Mouse (Mus musculus) midbrain, embryonic 11.5 days (tissue): ENCODE measurements around the gene Gmip. TPM values are rescaled to one million over a fixed set of nuclear protein-coding genes. Genes with fewer than 3 reads are reported as not detected.

Experiments used
- ATAC-seq: fragments of 200-750 bp; cut with Nextera tagmentation; 2 replicates; pipeline ENCODE4 v1.8.0; 2017; ENCODE audit warnings: moderate TSS enrichment, moderate library complexity; ENCODE audit not compliant: low FRiP score
- DNase-seq: peaks from one replicate; pipeline ENCODE4 v3.0.0; 2015; ENCODE audit warnings: low spot score; ENCODE audit errors: missing footprints
- H3K27ac ChIP-seq: fragments of 300-500 bp; sonication (generic); 2 replicates; pipeline ENCODE4 v1.5.1; 2014; ENCODE audit warnings: low read depth, low read length
- H3K27me3 ChIP-seq: fragments of 300-500 bp; sonication (generic); 2 replicates; pipeline ENCODE4 v1.6.1; 2014; ENCODE audit warnings: mild to moderate bottlenecking, low read length, moderate library complexity, mixed read lengths; ENCODE audit not compliant: control insufficient read depth, insufficient read depth
- H3K36me3 ChIP-seq: fragments of 300-500 bp; sonication (generic); 2 replicates; pipeline ENCODE4 v1.6.1; 2014; ENCODE audit warnings: mild to moderate bottlenecking, low read length, moderate library complexity, mixed read lengths; ENCODE audit not compliant: control insufficient read depth, insufficient read depth
- H3K4me1 ChIP-seq: fragments of 300-500 bp; sonication (generic); 2 replicates; pipeline ENCODE4 v1.6.1; 2014; ENCODE audit warnings: low read length; ENCODE audit not compliant: control insufficient read depth, insufficient read depth
- H3K4me2 ChIP-seq: fragments of 300-500 bp; sonication (generic); 2 replicates; pipeline ENCODE4 v1.6.1; 2014; ENCODE audit warnings: mild to moderate bottlenecking, moderate library complexity
- H3K4me3 ChIP-seq: fragments of 300-500 bp; sonication (generic); 2 replicates; pipeline ENCODE4 v1.5.1; 2014; ENCODE audit warnings: low read depth, low read length
- H3K9ac ChIP-seq: fragments of 300-500 bp; sonication (generic); 2 replicates; pipeline ENCODE4 v1.6.1; 2014; ENCODE audit warnings: low read length
- H3K9me3 ChIP-seq: fragments of 300-500 bp; sonication (generic); 2 replicates; pipeline ENCODE4 v1.6.1; 2016; ENCODE audit warnings: low read length; ENCODE audit not compliant: control insufficient read depth
- WGBS: fragments of 180-500 bp; shearing (Covaris S2); extraction: QIAGEN DNeasy Blood & Tissue Kit; methylation state at CpG from one replicate; pipeline ENCODE4 v1.1.7; 2014; 5-methylcytosine and 5-hydroxymethylcytosine counted together
- polyA plus RNA-seq: library from polyadenylated mRNA; unstranded; fragments of >200 nt; fragmentation: Nextera tagmentation; extraction: Ambion mirVana; gene quantifications from 2 replicates; pipeline ENCODE4 v1.2.1, GENCODE M21; 2014

The Gmip gene
- polyA plus RNA-seq, 1 experiment from 2014 or later: 7.8 TPM

DNA sequence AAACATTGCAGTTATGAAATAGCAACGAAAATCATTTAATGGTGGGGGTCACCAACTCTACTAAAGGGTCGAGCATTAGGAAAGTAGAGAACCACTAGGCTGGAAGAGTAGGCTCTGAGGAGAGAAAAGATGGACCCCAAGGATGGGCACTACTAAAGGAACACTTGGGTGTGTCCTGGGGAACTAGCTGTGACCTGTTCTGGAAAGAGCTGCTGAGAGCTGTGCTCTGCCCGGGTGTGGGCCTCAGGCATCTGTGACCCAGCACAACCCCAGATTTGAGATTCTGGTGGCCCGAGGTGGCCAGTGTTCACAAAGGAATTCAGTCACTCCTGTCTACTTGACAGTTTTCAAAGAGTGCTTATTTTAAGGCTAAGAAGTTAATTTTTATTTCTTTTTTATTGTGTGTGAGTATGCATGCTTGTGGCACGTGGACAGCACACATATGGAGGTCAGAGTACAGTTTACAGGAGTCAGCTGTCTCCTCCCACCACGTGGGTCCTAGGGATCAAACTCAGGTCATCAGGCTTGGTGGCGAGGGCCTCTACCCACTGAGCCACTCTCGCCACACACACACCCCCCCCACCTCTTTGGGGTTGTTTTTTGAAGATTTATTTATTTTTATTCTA lies 28.7 kb downstream of the Gmip start:
- Histone ChIP-seq H3K4me3 (no peak overlapping the region), H3K27ac (no peak overlapping the region), H3K4me2 (no peak overlapping the region), H3K4me1 (no peaks in the 10 kb centered on the region), H3K9me3 (no peaks in the 10 kb centered on the region), H3K36me3 (no peaks in the 10 kb centered on the region; the same call in 1 of the 2 replicates), H3K9ac (no peak overlapping the region), H3K27me3 (no peaks in the 10 kb centered on the region)
- ATAC-seq (no peak), DNase-seq (no peak)
- 83% methylated on average over 8 of the region's 8 CpGs for WGBS

DNA sequence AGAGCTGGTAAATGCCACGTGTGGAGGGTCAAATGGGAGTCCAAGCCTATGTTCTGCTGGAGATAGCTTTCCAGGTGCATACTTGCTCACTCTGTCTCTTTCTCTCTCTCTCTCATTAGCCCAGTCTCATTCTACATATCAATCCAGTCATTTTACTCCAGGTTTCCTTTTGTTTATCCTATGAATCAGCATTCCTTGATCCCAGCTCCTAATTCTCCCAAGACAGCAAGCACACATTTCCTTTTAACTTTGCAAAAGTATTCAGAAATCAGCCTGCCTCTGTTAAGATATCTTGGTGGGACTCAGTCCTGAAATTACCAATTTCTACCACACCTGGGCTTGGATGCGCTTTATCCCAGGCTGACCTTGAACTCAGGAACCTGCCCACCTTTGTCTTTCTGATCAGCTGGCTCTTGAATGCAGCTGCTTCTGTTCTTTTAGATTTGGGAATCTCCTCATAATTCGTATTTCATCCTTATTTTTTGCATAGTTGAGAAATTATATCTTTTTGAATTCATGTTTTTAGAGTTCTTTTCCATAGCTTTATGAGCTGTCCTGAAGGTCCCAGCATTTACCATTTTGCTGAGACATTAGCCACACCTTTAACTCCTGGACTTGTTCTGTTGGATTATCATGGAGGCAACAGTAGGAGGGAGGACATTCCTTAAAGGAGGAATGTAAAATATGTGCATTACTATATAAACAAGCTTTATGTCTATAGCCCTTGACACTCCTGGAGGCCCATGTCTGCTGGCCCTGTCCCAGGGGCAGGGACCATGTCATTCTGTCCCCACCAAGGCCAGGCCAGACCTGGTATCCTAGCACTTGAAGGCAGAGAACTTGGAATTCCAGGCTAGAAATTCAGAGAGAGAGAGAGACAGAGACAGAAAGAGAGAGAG lies 38.9 kb downstream of the Gmip start:
- H3K36me3 ChIP-seq: peaks cover 2% of the 10 kb centered on the region; the same call in 1 of the 2 replicates
- H3K27me3 ChIP-seq: no peaks in the 10 kb centered on the region
- no peak for DNase-seq
- no peak overlapping the region for H3K4me2 ChIP-seq
- H3K4me3 ChIP-seq: no peak overlapping the region
- no peaks in the 10 kb centered on the region for H3K4me1 ChIP-seq
- 82% methylated on average over 3 of the region's 3 CpGs for WGBS
- ATAC-seq: no peak
- H3K27ac ChIP-seq: no peak overlapping the region
- no peaks in the 10 kb centered on the region for H3K9me3 ChIP-seq
- H3K9ac ChIP-seq: no peak overlapping the region

DNA sequence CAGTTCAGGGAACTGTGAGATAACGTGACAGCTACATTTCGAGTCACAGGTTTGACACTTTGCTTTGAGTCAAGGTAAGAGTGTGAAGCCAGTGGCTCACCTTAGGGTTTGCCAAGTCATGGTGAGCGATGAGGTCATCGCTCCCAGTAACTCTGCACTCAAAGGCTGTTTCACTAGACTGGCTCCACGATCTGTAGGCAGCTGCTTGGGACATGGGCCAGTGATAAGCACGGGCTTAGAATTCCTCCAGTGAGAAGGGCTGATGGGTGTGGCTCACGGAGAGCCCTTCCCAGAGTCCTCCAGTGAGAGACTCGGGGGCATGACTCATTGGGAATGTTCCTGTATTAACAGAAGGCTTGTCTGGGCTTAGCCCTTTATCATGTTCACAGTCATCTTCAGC lies 40.5 kb downstream of the Gmip start:
- H3K4me3 ChIP-seq: no peak overlapping the region

DNA sequence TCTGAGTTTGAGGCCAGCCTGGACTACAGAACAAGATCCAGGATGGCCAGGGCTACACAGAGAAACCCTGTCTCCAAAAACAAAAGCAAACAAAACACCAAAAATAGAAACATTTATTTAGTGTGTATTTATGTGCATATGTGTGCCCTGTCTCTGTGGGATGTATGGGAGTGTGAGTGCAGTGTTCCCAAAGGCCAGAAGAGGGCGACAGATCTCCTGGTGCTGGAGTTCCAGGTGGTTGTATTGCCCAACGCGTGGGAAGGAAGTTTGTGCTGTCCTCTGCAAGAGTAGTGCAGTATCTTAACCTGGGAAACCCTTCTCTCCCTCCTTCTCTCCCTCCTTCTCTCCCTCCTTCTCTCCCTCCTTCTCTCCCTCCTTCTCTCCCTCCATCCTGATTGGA lies 41.4 kb downstream of the Gmip start:
- 39% methylated on average over 3 of the region's 3 CpGs for WGBS
- Histone ChIP-seq H3K27me3 (no peaks in the 10 kb centered on the region), H3K9me3 (no peaks in the 10 kb centered on the region), H3K4me2 (no peak overlapping the region), H3K9ac (no peak overlapping the region), H3K36me3 (peaks cover 2% of the 10 kb centered on the region; the same call in 1 of the 2 replicates), H3K4me3 (no peak overlapping the region), H3K27ac (no peak overlapping the region), H3K4me1 (no peaks in the 10 kb centered on the region)
- DNase-seq: no peak
- ATAC-seq: no peak

More for the DNA sequence above, 40.5 kb downstream of the Gmip start:
- Histone ChIP-seq H3K4me2 (no peak overlapping the region), H3K27me3 (no peaks in the 10 kb centered on the region), H3K9ac (no peak overlapping the region), H3K4me1 (no peaks in the 10 kb centered on the region), H3K36me3 (peaks cover 2% of the 10 kb centered on the region; the same call in 1 of the 2 replicates), H3K27ac (no peak overlapping the region), H3K9me3 (no peaks in the 10 kb centered on the region)
- ATAC-seq (no peak), DNase-seq (no peak)
- 93% methylated on average over 8 of the region's 8 CpGs for WGBS

DNA sequence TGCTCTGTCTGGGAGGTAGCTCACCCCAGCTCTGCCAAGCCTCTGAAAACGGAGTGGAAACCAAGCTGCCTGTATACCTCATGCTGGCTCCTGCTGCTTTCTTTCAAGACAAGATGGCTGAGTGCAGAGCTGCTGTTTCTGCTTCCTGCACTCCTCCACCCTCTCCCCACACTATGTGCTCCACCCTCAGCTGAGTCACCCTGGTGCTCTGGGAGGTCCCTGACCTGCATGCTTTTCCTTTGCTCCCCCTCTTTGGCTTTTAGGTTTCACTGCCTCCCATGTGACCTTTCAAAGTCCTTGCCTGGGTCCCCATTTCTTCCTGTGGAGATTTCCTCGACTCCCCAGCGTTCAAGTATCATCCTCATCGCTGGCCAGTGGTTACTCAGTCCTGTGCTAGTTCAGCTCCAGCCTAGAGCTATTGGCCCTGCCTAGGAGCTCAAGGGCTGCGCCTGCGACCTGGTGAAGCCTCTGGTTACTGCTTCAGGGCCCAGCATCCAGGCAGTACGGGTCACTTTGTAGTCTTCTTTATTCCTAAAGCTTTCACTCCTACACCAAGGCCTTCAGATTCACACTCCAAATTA lies 42.5 kb downstream of the Gmip start:
- no peaks in the 10 kb centered on the region for H3K4me1 ChIP-seq
- no peak for DNase-seq
- no peaks in the 10 kb centered on the region for H3K9me3 ChIP-seq
- no peak overlapping the region for H3K4me2 ChIP-seq
- H3K36me3 ChIP-seq: peaks cover 2% of the 10 kb centered on the region; the same call in 1 of the 2 replicates
- H3K27ac ChIP-seq: no peak overlapping the region
- H3K27me3 ChIP-seq: no peaks in the 10 kb centered on the region
- no peak overlapping the region for H3K4me3 ChIP-seq
- H3K9ac ChIP-seq: no peak overlapping the region
- 78% methylated on average over 7 of the region's 7 CpGs for WGBS
- no peak for ATAC-seq

DNA sequence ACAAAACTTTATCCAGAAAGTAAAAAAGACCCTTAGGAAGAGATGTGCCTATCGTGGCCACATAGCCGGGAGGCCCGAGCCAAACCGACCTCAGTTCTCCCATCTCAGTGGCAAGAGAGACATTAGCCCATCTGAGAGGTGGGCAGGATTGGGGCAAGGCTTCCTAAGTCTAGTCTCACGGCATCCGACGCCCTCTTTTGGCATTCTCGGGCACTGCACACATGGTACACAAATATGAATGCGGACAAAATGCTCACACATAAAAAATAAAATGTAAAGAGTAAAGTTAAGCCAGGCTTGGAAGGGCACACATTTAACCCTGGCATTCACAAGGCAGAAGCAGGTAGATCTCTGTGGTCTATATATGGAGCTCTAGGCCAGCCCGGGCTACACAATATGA lies 45.4 kb downstream of the Gmip start:
- no peak overlapping the region for H3K4me3 ChIP-seq
- ATAC-seq (no peak), DNase-seq (no peak)
- no peaks in the 10 kb centered on the region for H3K4me1 ChIP-seq
- H3K36me3 ChIP-seq: peaks cover 2% of the 10 kb centered on the region; the same call in 1 of the 2 replicates
- no peak overlapping the region for H3K9ac ChIP-seq
- H3K9me3 ChIP-seq: no peaks in the 10 kb centered on the region
- H3K27ac ChIP-seq: no peak overlapping the region
- WGBS: 92% methylated on average over 10 of the region's 10 CpGs
- H3K4me2 ChIP-seq: no peak overlapping the region
- H3K27me3 ChIP-seq: no peaks in the 10 kb centered on the region

DNA sequence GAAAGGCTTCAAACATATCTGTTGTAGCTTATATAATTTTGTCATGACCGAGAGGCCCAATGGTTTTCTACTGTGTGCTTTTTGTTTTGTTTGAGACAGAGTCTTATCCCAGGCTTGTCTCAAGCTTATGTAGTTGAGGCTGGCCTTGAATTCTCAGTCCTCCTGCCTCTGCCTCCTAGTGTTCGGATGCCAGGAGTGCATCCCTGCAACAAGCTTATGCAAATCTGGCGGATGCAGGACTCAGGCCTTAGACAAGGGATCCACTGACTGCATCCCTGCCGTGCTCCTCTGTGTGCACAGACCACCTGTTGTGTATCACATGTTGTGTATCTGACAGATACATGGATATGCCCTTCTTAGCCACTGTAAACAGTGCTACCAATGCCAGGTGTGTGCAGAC lies 52.3 kb downstream of the Gmip start:
- H3K36me3 ChIP-seq: no peaks in the 10 kb centered on the region; the same call in 1 of the 2 replicates
- no peak overlapping the region for H3K4me2 ChIP-seq
- DNase-seq: no peak
- no peak for ATAC-seq
- no peaks in the 10 kb centered on the region for H3K27me3 ChIP-seq
- H3K9ac ChIP-seq: no peak overlapping the region
- H3K27ac ChIP-seq: no peak overlapping the region
- WGBS: 62% methylated on average over 4 of the region's 4 CpGs
- H3K4me1 ChIP-seq: no peaks in the 10 kb centered on the region
- H3K4me3 ChIP-seq: no peak overlapping the region
- no peaks in the 10 kb centered on the region for H3K9me3 ChIP-seq

DNA sequence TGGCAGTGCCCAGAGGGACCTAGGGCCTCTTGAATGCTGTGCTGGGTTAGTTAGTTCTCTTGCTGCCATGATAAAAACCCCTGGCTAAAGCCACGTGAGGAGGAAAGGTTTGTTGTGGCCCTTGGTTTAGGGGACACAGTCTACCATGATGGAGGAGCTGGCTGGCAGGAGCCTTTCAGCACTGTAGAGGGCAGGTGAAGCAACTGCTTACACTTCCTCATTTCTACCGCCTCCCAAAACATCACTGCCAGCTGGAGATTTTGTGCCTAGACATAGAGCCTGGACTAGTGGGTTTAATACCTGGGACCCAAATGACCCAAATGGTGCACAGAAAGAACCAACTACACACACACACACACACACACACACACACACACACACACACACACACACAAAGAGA lies 52.8 kb downstream of the Gmip start:
- DNase-seq: no peak
- no peaks in the 10 kb centered on the region for H3K4me1 ChIP-seq
- no peak overlapping the region for H3K27ac ChIP-seq
- no peak for ATAC-seq
- H3K36me3 ChIP-seq: no peaks in the 10 kb centered on the region; the same call in 1 of the 2 replicates
- H3K4me2 ChIP-seq: no peak overlapping the region
- H3K9me3 ChIP-seq: no peaks in the 10 kb centered on the region
- 52% methylated on average over 2 of the region's 2 CpGs for WGBS
- H3K4me3 ChIP-seq: no peak overlapping the region
- H3K27me3 ChIP-seq: no peaks in the 10 kb centered on the region
- no peak overlapping the region for H3K9ac ChIP-seq
